Mouse (Mus musculus) heart, adult 18-20 months (tissue): ENCODE results near the gene Lrrk1. TPM values are rescaled to one million over a fixed set of nuclear protein-coding genes. Genes with fewer than 3 reads are reported as not detected.

ENCODE experiments used
- DNase-seq, 2 experiments: peaks; one replicate each; pipeline ENCODE4 v3.0.0; 2021 to 2022; ENCODE audit warnings: mixed read lengths in 1 of 2
- total RNA-seq, 2 experiments: library from RNA; stranded (reverse); gene quantifications; 2 replicates each; pipeline ENCODE4 v1.2.3; 2021

The Lrrk1 gene
- total RNA-seq, 2 experiments from 2014 or later = 9.6 to 10.1 TPM

- DNase-seq = no peak
Observed at GRCm38 (mm10) chr7:66301486-66301885, 86.7 kb downstream of the Lrrk1 start.

DNA sequence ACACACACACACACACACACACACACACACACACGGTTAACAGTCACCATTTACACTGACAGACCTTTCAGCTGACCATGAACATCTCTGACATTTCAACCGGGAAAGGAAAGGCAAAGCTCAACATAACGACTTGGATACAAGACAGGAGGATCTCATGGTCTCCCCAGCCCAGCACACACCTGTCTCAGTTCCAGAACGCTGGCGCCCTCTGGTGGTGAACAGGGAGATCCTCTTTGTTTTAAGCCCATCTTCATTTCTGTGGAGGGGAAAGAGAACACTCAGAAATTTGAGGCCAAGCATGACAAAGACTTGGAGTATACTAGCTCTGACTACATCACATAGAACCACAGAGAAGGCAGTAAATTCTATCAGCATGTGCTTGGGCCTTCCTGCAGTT lies 87.5 kb downstream of the Lrrk1 start:
- DNase-seq = peak; percentile 69 to 90

DNA sequence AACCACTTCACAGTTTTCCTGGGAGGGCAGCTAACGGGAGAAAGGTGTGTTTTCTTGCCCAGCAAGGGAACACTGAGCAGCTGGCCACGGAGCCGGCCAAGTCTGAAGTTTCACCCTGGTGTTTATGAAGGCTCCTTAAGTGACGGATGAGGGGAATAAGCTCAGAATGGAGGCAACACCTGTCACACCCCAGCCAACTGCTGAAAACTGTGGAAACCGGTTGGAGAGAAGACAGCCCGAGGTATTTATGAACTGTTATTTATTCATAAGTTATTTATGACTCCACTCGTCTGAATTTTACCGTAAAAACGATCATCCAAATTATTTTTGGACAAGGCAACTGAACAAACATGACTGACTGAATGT lies 90.5 kb downstream of the Lrrk1 start:
- no peak for DNase-seq

DNA sequence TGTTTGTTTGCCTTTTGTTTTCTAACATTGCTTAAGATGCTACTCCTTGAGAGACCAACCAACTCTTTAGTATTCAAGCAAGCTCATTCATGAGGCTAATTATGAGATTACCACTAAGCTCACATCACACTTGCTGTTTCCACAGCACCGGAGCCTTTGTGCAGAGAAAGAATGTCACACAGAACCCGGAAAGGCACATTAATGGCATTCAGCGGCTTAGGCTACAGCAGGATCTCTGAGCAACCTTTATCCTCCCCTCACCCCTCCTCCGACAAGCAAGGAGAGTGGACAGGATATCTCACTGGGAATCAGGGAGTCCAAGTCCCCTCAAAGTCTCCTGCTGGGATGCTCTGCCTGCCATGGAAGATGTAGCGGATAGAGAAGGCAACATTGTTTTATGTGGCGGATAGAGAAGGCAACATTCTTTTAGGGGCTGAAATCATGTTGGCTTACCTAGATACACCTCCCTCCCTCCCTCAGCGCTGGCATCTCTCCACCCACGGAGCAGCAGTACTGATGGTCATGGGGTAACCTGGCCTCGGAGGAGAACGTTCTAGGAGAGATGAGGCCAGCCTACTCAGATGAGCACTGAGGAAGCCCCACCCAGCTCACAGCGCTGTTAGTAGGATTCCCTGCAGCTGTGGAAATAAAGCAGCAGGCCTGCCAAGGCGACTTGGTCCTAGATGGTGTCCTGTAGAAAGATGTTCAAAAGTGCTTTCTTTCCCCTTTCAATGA lies 91.1 kb downstream of the Lrrk1 start:
- no peak for DNase-seq

- peak; percentile 36 to 52 for DNase-seq
Observed at GRCm38 (mm10) chr7:66292552-66293376, 95.4 kb downstream of the Lrrk1 start.

GRCm38 (mm10) chr7:66292010-66292409 lies 96.1 kb downstream of the Lrrk1 start:
- DNase-seq = no peak

- DNase-seq = no peak
Observed at GRCm38 (mm10) chr7:66282984-66283612, 105.1 kb downstream of the Lrrk1 start.

GRCm38 (mm10) chr7:66282265-66282664 lies 105.9 kb downstream of the Lrrk1 start:
- DNase-seq = no peak

GRCm38 (mm10) chr7:66278001-66278400 lies 110.1 kb downstream of the Lrrk1 start:
- DNase-seq = no peak

- no peak for DNase-seq
Observed at GRCm38 (mm10) chr7:66273494-66273893, 114.7 kb downstream of the Lrrk1 start.

GRCm38 (mm10) chr7:66271226-66271625 lies 116.9 kb downstream of the Lrrk1 start:
- DNase-seq = no peak

DNA sequence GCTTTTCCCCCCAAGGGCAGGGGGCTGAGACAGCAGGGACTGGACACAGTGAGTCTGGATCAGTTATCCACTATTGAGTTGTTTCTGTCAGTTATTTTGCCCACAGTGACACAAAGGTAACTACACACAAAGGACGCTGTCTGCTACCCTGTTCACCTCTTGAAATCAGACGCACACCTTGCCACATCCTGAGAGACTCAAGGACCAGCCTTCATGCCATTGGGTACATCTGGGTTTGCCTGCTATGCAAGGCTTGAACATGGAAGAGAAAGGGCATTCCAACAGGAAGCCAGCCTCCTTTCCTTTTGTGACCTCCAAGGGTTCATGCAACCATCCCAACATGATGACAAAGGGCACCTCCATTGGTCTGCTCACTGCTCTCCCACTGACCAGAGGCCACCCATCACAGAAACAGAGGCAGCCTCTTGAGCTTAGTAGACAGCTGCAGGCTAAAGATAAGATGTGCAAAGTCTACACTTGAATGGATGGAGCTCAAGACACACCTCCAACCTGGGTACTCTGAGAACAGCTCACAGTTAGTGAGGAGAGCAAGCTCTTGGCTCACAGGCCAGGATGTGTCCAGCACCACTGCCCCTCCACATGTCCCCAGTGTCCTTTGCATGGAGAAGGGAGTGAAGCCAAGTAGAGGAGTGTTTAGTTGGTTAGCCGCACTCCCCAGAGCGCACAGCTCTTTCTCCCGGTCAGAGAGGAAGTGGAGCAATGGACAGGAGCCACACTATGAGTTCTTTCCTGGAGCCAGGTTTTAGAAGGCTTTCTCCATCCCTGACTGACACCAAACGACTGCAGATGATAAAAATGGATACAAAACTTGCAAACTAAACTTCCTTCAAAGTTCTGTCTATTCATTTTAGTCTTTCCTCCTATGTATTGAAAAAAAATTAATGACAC lies 121.0 kb downstream of the Lrrk1 start:
- DNase-seq = no peak

DNA sequence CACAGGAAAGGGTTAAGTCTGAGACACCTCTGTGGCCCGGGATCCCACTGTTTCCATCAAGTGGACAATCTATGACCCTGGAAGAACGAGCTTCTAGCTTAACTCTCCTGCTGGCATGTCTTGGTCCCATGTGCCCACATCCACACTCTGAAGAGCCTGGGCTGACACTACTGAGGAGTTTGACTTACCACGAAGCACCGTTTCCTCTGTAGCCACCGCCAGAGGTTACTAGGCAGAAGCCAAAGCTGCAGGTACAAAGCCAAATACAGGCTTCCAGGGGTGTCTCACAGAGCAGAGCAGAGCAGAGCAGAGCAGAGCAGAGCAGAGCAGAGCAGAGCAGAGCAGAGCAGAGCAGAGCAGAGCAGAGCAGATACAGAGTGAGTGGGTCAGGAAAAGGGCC lies 124.7 kb downstream of the Lrrk1 start:
- no peak for DNase-seq

- no peak for DNase-seq
Observed at GRCm38 (mm10) chr7:66262570-66263156, 125.5 kb downstream of the Lrrk1 start.

GRCm38 (mm10) chr7:66260763-66261390 lies 127.3 kb downstream of the Lrrk1 start:
- no peak for DNase-seq

DNA sequence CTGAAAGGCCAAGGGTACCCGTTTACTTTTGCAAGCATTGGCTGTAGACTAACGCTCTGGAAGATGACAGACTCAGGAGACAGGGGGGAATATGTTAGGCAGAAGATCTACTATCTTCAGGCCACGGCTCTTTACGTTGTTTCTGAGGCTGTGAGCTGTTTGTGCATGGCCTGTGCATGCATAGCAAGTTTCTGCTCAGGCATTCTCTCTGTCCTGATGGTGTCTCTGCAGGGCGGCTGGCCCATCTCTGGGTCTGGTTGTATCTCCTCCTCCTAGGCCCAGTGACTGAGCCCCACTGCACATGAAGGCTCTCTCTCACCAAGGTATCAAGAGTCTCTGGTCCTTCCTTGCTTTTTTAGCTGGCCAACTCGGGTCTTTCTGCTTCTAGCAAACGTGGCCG lies 127.9 kb downstream of the Lrrk1 start:
- DNase-seq = no peak

GRCm38 (mm10) chr7:66259436-66260206 lies 128.5 kb downstream of the Lrrk1 start:
- DNase-seq = no peak

DNA sequence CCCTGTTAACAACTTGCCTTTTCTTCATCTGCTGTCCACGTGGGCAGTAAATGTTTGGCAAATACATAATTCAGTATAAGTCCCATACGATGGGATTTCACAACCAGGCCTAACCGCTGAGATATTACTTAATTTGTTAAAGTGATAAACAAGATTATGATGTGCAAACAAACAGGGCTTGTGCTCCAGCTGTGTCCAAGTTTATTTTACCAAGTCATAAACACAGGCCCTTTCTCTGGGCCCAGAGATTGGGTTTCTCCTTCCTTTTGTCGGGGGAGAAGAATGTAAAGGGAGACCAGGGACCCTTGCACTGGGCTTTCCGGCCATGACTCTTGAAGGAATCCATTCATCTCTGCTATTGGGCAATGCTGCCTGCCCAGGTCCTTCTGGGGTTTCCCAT lies 129.2 kb downstream of the Lrrk1 start:
- DNase-seq = no peak

- no peak for DNase-seq
Observed at GRCm38 (mm10) chr7:66257232-66257631, 130.9 kb downstream of the Lrrk1 start.

DNA sequence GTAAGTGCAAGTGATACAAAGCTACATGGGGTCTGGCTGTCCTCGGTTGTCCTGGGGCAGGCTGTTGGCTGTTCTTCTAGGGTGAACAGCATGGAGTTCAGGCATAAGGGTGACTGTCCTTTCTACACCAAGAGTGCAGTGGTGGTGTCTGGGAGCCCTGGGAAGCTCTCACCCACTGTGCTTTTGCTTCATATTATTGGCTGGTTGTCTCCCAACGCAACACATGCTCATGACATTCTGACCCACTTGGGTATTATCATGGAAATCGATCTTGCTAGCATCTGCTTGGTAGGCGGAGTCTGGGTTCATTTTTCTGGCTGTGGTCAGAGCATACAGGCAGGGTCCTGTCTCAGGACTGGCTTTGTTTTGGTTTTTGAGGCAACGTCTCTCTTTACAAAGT lies 131.7 kb downstream of the Lrrk1 start:
- DNase-seq = no peak
